Mouse (Mus musculus): ENCODE measurements at regions not wholly inside any gene's neighbourhood (a gene's known extent, or its start where the extent isn't known, plus 50 kb on each side); places are given as distances from the start of the nearest gene placed in this dataset.

- TF ChIP-seq CTCF (IDR thresholded peaks at IDR 0.05; ENCODE audit: insufficient read depth, low read depth, low read length): no peak
- TF ChIP-seq POLR2A (IDR thresholded peaks at IDR 0.05; ENCODE audit: insufficient read depth, low read depth, low read length): no peak
Observed at GRCm38 (mm10) chr13:110967626-110968506, 286.9 kb upstream of the Actbl2 start.
